In the genomic region with DNA sequence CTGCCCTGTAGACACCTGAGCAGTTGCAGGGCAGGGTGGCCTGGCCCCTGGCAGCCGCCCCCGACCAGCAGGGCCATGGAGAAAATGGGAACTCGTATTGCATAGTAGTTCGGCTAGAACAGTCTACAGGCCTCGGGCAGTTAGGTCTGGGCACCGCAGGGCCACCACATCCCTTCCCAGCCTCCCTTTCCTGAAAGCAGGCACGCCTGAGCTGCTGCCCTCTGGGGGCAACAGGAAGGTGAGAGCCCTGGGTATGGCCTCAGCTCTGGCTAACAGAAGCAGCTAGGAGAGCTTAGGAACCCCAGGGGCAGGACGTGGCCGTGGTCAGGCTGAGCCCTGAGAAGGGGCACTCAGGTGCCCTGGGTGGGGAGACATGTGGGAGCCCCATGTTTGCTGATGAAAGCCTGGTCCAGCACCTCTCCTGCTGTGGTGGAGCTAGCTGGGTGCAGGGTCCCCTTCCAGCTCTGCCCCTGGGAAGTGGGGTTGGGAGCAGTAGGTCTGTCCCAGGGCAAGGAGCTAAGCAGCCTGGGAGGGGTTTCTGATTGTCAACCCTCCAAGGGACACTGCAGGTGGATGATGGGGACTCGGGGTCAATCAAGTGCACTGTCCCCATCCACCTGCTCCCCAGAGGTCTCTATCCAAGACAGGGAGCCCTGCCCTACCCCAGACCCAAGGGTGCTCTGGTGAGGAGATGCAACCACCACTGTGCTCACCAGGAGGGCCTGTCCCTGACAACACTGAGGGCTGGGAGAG, we compare ENCODE assay signal across 8 mouse cellular contexts. TPM values are rescaled to one million over a fixed set of nuclear protein-coding genes. Genes with fewer than 3 reads are reported as not detected.
A peak's percentile ranks its signal among the peaks of the same experiment; 100 is the strongest.
DNase-seq lines count a peak whose midpoint lies in the region; ATAC-seq lines count a peak whose summit lies in the region.

No protein-coding gene starts in this region.

- H3K4me2 ChIP-seq in intestine, embryonic 16.5 days (ENCODE audit: low read depth, low read length) = no peak overlapping the region
- no peak overlapping the region for H3K4me2 ChIP-seq in intestine, embryonic 15.5 days (replicated peaks)
- H3K4me2 ChIP-seq in embryonic facial prominence, embryonic 15.5 days (replicated peaks) = no peak overlapping the region
- no peak overlapping the region for H3K4me2 ChIP-seq in liver, embryonic 13.5 days

- ATAC-seq in intestine, embryonic 16.5 days = no peak
- ATAC-seq in intestine, embryonic 15.5 days = no peak
- ATAC-seq in embryonic facial prominence, embryonic 15.5 days (ENCODE audit: insufficient number of reproducible peaks, low FRiP score, low TSS enrichment, low read depth) = no peak
- ATAC-seq in liver, embryonic 13.5 days (ENCODE audit: low read depth) = no peak
- no peak for ATAC-seq in inflammation-experienced regulatory T-cells, adult 6 months

- 0 out of 2 replicates have a peak overlapping the region, but pooled peaks have one; percentile 16 for H3K9ac ChIP-seq in intestine, embryonic 16.5 days (ENCODE audit: low read depth, low read length)
- no peak overlapping the region for H3K9ac ChIP-seq in intestine, embryonic 15.5 days
- no peak overlapping the region for H3K9ac ChIP-seq in embryonic facial prominence, embryonic 15.5 days
- peak overlapping the region; percentile 28; the same call in 1 of the 2 replicates for H3K9ac ChIP-seq in liver, embryonic 13.5 days

- H3K27ac ChIP-seq in intestine, embryonic 16.5 days (ENCODE audit: low read length) = no peak overlapping the region
- no peak overlapping the region for H3K27ac ChIP-seq in intestine, embryonic 15.5 days
- H3K27ac ChIP-seq in embryonic facial prominence, embryonic 15.5 days (replicated peaks) = peak overlapping the region; percentile 88
- H3K27ac ChIP-seq in liver, embryonic 13.5 days = peak overlapping the region; percentile 83; the same call in 1 of the 2 replicates

- H3K4me1 ChIP-seq in intestine, embryonic 16.5 days (ENCODE audit: control insufficient read depth, insufficient read depth, low read length) = peaks cover 28% of the 10 kb centered on the region
- peaks cover 30% of the 10 kb centered on the region for H3K4me1 ChIP-seq in intestine, embryonic 15.5 days (replicated peaks)
- H3K4me1 ChIP-seq in embryonic facial prominence, embryonic 15.5 days = peaks cover 70% of the 10 kb centered on the region
- H3K4me1 ChIP-seq in liver, embryonic 13.5 days (replicated peaks) = peaks cover 66% of the 10 kb centered on the region

- H3K9me3 ChIP-seq in intestine, embryonic 16.5 days (ENCODE audit: control insufficient read depth, low read length) = no peaks in the 10 kb centered on the region
- H3K9me3 ChIP-seq in intestine, embryonic 15.5 days = no peaks in the 10 kb centered on the region
- no peaks in the 10 kb centered on the region for H3K9me3 ChIP-seq in embryonic facial prominence, embryonic 15.5 days (replicated peaks)
- H3K9me3 ChIP-seq in liver, embryonic 13.5 days (replicated peaks) = no peaks in the 10 kb centered on the region

- 79% methylated on average over 10 of the region's 10 CpGs for WGBS in intestine, embryonic 16.5 days
- 80% methylated on average over 10 of the region's 10 CpGs for WGBS in intestine, embryonic 15.5 days
- 71% methylated on average over 10 of the region's 10 CpGs for WGBS in embryonic facial prominence, embryonic 15.5 days
- 75% methylated on average over 10 of the region's 10 CpGs for WGBS in liver, embryonic 13.5 days (ENCODE audit: insufficient replicate concordance)

- H3K4me3 ChIP-seq in intestine, embryonic 16.5 days (ENCODE audit: low read length) = no peak overlapping the region
- no peak overlapping the region for H3K4me3 ChIP-seq in intestine, embryonic 15.5 days (replicated peaks)
- no peak overlapping the region for H3K4me3 ChIP-seq in embryonic facial prominence, embryonic 15.5 days (replicated peaks)
- H3K4me3 ChIP-seq in liver, embryonic 13.5 days (replicated peaks) = no peak overlapping the region

- no peaks in the 10 kb centered on the region for H3K27me3 ChIP-seq in intestine, embryonic 16.5 days (replicated peaks; ENCODE audit: control insufficient read depth, insufficient read depth, low read length)
- H3K27me3 ChIP-seq in intestine, embryonic 15.5 days (replicated peaks) = no peaks in the 10 kb centered on the region
- H3K27me3 ChIP-seq in embryonic facial prominence, embryonic 15.5 days = no peaks in the 10 kb centered on the region
- no peaks in the 10 kb centered on the region for H3K27me3 ChIP-seq in liver, embryonic 13.5 days

- peak; percentile 25 for DNase-seq in adipocyte (ENCODE audit: low spot score)
- no peak for DNase-seq in liver, embryonic 13.5 days
- no peak for DNase-seq in Muller cell, postnatal 12 days (ENCODE audit: inconsistent ontology term)
- DNase-seq in cerebellum, adult 9-10 months = no peak

- H3K36me3 ChIP-seq in intestine, embryonic 16.5 days (ENCODE audit: control insufficient read depth, insufficient read depth, low read length) = peaks cover 41% of the 10 kb centered on the region
- peaks cover 43% of the 10 kb centered on the region for H3K36me3 ChIP-seq in intestine, embryonic 15.5 days
- H3K36me3 ChIP-seq in embryonic facial prominence, embryonic 15.5 days = peaks cover 52% of the 10 kb centered on the region
- H3K36me3 ChIP-seq in liver, embryonic 13.5 days = peaks cover 59% of the 10 kb centered on the region

RNA-seq across cellular contexts. Expression of a gene that starts 9.3 kb away (rescaled TPM):
- 9.2 and 10.6 TPM in 2 replicates for polyA plus RNA-seq in intestine, embryonic 16.5 days (2015; fragmentation: Nextera tagmentation; extraction: Ambion mirVana)
- 54.9 and 62.4 TPM in 2 replicates for polyA plus RNA-seq in intestine, embryonic 15.5 days (2015; fragmentation: Nextera tagmentation; extraction: Ambion mirVana)
- polyA plus RNA-seq in embryonic facial prominence, embryonic 15.5 days (2015; fragmentation: Nextera tagmentation; extraction: Ambion mirVana) = 82.2 and 82.7 TPM in 2 replicates
- polyA plus RNA-seq in liver, embryonic 13.5 days (2015; fragmentation: Nextera tagmentation; extraction: Ambion mirVana) = 11.5 and 12.7 TPM in 2 replicates
- 10 to 100 TPM in 1 of 3 experiments, 1 to 10 TPM in 2; 3.4 to 10.4 (median 9.2) TPM for polyA plus RNA-seq in inflammation-experienced regulatory T-cells, adult 6 months (2017; shearing (Covaris generic))

RNA-seq across cellular contexts. Expression of a gene that starts 11.8 kb away (rescaled TPM):
- polyA plus RNA-seq in intestine, embryonic 16.5 days (2015; fragmentation: Nextera tagmentation; extraction: Ambion mirVana) = 18.3 and 49.9 TPM in 2 replicates
- polyA plus RNA-seq in intestine, embryonic 15.5 days (2015; fragmentation: Nextera tagmentation; extraction: Ambion mirVana) = 68.8 and 73.0 TPM in 2 replicates
- 99.0 and 105 TPM in 2 replicates for polyA plus RNA-seq in embryonic facial prominence, embryonic 15.5 days (2015; fragmentation: Nextera tagmentation; extraction: Ambion mirVana)
- polyA plus RNA-seq in liver, embryonic 13.5 days (2015; fragmentation: Nextera tagmentation; extraction: Ambion mirVana) = 71.4 and 73.8 TPM in 2 replicates
- 10 to 100 TPM; 50.3 to 61.4 (median 50.9) TPM for polyA plus RNA-seq in inflammation-experienced regulatory T-cells, adult 6 months (2017; shearing (Covaris generic))

RNA-seq across cellular contexts. Expression of a gene that starts 35.6 kb away (rescaled TPM):
- 39.8 and 41.8 TPM in 2 replicates for polyA plus RNA-seq in intestine, embryonic 16.5 days (2015; fragmentation: Nextera tagmentation; extraction: Ambion mirVana)
- polyA plus RNA-seq in intestine, embryonic 15.5 days (2015; fragmentation: Nextera tagmentation; extraction: Ambion mirVana) = 40.4 and 43.0 TPM in 2 replicates
- 48.2 and 51.8 TPM in 2 replicates for polyA plus RNA-seq in embryonic facial prominence, embryonic 15.5 days (2015; fragmentation: Nextera tagmentation; extraction: Ambion mirVana)
- 31.6 and 38.5 TPM in 2 replicates for polyA plus RNA-seq in liver, embryonic 13.5 days (2015; fragmentation: Nextera tagmentation; extraction: Ambion mirVana)
- polyA plus RNA-seq in inflammation-experienced regulatory T-cells, adult 6 months (2017; shearing (Covaris generic)) = 100 to 1,000 TPM; 190 to 248 (median 240) TPM

RNA-seq across cellular contexts. Expression of a gene that starts 35.8 kb away (rescaled TPM):
- polyA plus RNA-seq in intestine, embryonic 16.5 days (2015; fragmentation: Nextera tagmentation; extraction: Ambion mirVana) = 18.5 and 25.0 TPM in 2 replicates
- polyA plus RNA-seq in intestine, embryonic 15.5 days (2015; fragmentation: Nextera tagmentation; extraction: Ambion mirVana) = 22.3 and 26.5 TPM in 2 replicates
- polyA plus RNA-seq in embryonic facial prominence, embryonic 15.5 days (2015; fragmentation: Nextera tagmentation; extraction: Ambion mirVana) = 27.0 and 28.0 TPM in 2 replicates
- 6.1 and 7.5 TPM in 2 replicates for polyA plus RNA-seq in liver, embryonic 13.5 days (2015; fragmentation: Nextera tagmentation; extraction: Ambion mirVana)
- 100 to 1,000 TPM in 2 of 3 experiments, 10 to 100 TPM in 1; 71.4 to 109 (median 107) TPM for polyA plus RNA-seq in inflammation-experienced regulatory T-cells, adult 6 months (2017; shearing (Covaris generic))

RNA-seq across cellular contexts. Expression of a gene that starts 43.5 kb away (rescaled TPM):
- polyA plus RNA-seq in intestine, embryonic 16.5 days (2015; fragmentation: Nextera tagmentation; extraction: Ambion mirVana) = 15.1 and 22.2 TPM in 2 replicates
- 134 and 152 TPM in 2 replicates for polyA plus RNA-seq in intestine, embryonic 15.5 days (2015; fragmentation: Nextera tagmentation; extraction: Ambion mirVana)
- 172 and 190 TPM in 2 replicates for polyA plus RNA-seq in embryonic facial prominence, embryonic 15.5 days (2015; fragmentation: Nextera tagmentation; extraction: Ambion mirVana)
- polyA plus RNA-seq in liver, embryonic 13.5 days (2015; fragmentation: Nextera tagmentation; extraction: Ambion mirVana) = 46.0 and 51.1 TPM in 2 replicates
- 10 to 100 TPM; 11.7 to 16.3 (median 13.2) TPM for polyA plus RNA-seq in inflammation-experienced regulatory T-cells, adult 6 months (2017; shearing (Covaris generic))

Comparison
In these comparisons a context has a peak if more than half of its experiments do, and no peak if none do; other contexts are left out.
1. H3K9ac ChIP-seq: peak in intestine, embryonic 16.5 days (single experiment) and liver, embryonic 13.5 days (single experiment); none in intestine, embryonic 15.5 days (single experiment) and embryonic facial prominence, embryonic 15.5 days (single experiment).
2. H3K27ac ChIP-seq: peak in embryonic facial prominence, embryonic 15.5 days (single experiment) and liver, embryonic 13.5 days (single experiment); none in intestine, embryonic 16.5 days (single experiment) and intestine, embryonic 15.5 days (single experiment).